Mouse (Mus musculus) CH12F3 (cell line): ENCODE measurements around the gene Nr3c2.

Experiments used
- in situ Hi-C: fragments of 300-500 bp; cut with MboI; formaldehyde crosslinking; loops from 2 replicates; pipeline ENCODE4 v1.14.3; 2020; ENCODE audit warnings: low sequenced_read_pairs

Gene Nr3c2

GRCm38 (mm10) chr8:77169320-77169719, 270.1 kb downstream of the Nr3c2 start:
- in situ Hi-C loops, result no loop called here

- in situ Hi-C loops, result no loop called here
Observed at GRCm38 (mm10) chr8:77169757-77170438, 270.7 kb downstream of the Nr3c2 start.

- in situ Hi-C loops, result no loop called here
Observed at GRCm38 (mm10) chr8:77170439-77170759, 271.2 kb downstream of the Nr3c2 start.

GRCm38 (mm10) chr8:77173075-77173657, 273.9 kb downstream of the Nr3c2 start:
- in situ Hi-C loops, result no loop called here

GRCm38 (mm10) chr8:77173736-77174135, 274.5 kb downstream of the Nr3c2 start:
- in situ Hi-C loops, result no loop called here

- in situ Hi-C loops, result no loop called here
Observed at GRCm38 (mm10) chr8:77175471-77175870, 276.2 kb downstream of the Nr3c2 start.

- in situ Hi-C loops, result no loop called here
Observed at GRCm38 (mm10) chr8:77176343-77176742, 277.1 kb downstream of the Nr3c2 start.

GRCm38 (mm10) chr8:77185816-77186215, 286.6 kb downstream of the Nr3c2 start:
- in situ Hi-C loops, result no loop called here

GRCm38 (mm10) chr8:77186914-77187536, 287.8 kb downstream of the Nr3c2 start:
- in situ Hi-C loops, result no loop called here

- in situ Hi-C loops, result no loop called here
Observed at GRCm38 (mm10) chr8:77187748-77188147, 288.5 kb downstream of the Nr3c2 start.

GRCm38 (mm10) chr8:77188298-77188697, 289.1 kb downstream of the Nr3c2 start:
- in situ Hi-C loops, result no loop called here

- in situ Hi-C loops, result no loop called here
Observed at GRCm38 (mm10) chr8:77189318-77189717, 290.1 kb downstream of the Nr3c2 start.

- in situ Hi-C loops, result no loop called here
Observed at GRCm38 (mm10) chr8:77190393-77190792, 291.2 kb downstream of the Nr3c2 start.

GRCm38 (mm10) chr8:77209297-77209696, 310.1 kb downstream of the Nr3c2 start:
- in situ Hi-C loops, result no loop called here

- in situ Hi-C loops, result no loop called here
Observed at GRCm38 (mm10) chr8:77213893-77214464, 314.7 kb downstream of the Nr3c2 start.

GRCm38 (mm10) chr8:77214665-77215064, 315.4 kb downstream of the Nr3c2 start:
- in situ Hi-C loops, result no loop called here

GRCm38 (mm10) chr8:77215191-77215590, 315.9 kb downstream of the Nr3c2 start:
- in situ Hi-C loops, result no loop called here

GRCm38 (mm10) chr8:77223123-77223522, 323.9 kb downstream of the Nr3c2 start:
- in situ Hi-C loops, result no loop called here

- in situ Hi-C loops, result no loop called here
Observed at GRCm38 (mm10) chr8:77227742-77228141, 328.5 kb downstream of the Nr3c2 start.

GRCm38 (mm10) chr8:77228688-77229087, 329.4 kb downstream of the Nr3c2 start:
- in situ Hi-C loops, result no loop called here

GRCm38 (mm10) chr8:77231211-77231610, 332.0 kb downstream of the Nr3c2 start:
- in situ Hi-C loops, result no loop called here

GRCm38 (mm10) chr8:77231834-77232233, 332.6 kb downstream of the Nr3c2 start:
- in situ Hi-C loops, result no loop called here
